Mouse (Mus musculus): ENCODE measurements around the gene Stradb.
"Not testable (repeated sequence)": the region's sequence is repeated elsewhere in the genome, so short reads cannot be mapped to it uniquely, and the experiment has no call there.

Stradb gene

GRCm38 (mm10) chr1:58973366-58974221, at the start of gene Stradb, which contains the start of gene Trak2:
Gene Stradb (plus strand): TSS chr1:58973522.
Gene Trak2 (minus strand): TSS chr1:58973430.
- peak; percentile 88 to 93 for DNase-seq

- no peak for DNase-seq
Measured at GRCm38 (mm10) chr1:58926664-58927063, 46.7 kb upstream of the Stradb start.

- no peak for DNase-seq
Measured at GRCm38 (mm10) chr1:58936746-58937605, 36.3 kb upstream of the Stradb start.

GRCm38 (mm10) chr1:58937606-58938099, 35.7 kb upstream of the Stradb start:
- no peak for DNase-seq

- DNase-seq: no peak
Measured at GRCm38 (mm10) chr1:58945523-58945922, 27.8 kb upstream of the Stradb start.

GRCm38 (mm10) chr1:58945960-58946670, 27.2 kb upstream of the Stradb start:
- DNase-seq: no peak

GRCm38 (mm10) chr1:58946718-58947117, 26.6 kb upstream of the Stradb start:
- no peak for DNase-seq

- DNase-seq: no peak
Measured at GRCm38 (mm10) chr1:58949561-58950106, 23.7 kb upstream of the Stradb start.

GRCm38 (mm10) chr1:58950899-58951648, 22.2 kb upstream of the Stradb start:
- DNase-seq: no peak

- no peak for DNase-seq
Measured at GRCm38 (mm10) chr1:58951841-58952240, 21.5 kb upstream of the Stradb start.

- no peak for DNase-seq
Measured at GRCm38 (mm10) chr1:58952526-58952925, 20.8 kb upstream of the Stradb start.

- no peak for DNase-seq
Measured at GRCm38 (mm10) chr1:58952997-58953396, 20.3 kb upstream of the Stradb start.

- peak in 1 of 2 experiments; percentile 32 for DNase-seq
Measured at GRCm38 (mm10) chr1:58953686-58954434, 19.5 kb upstream of the Stradb start.

- no peak for DNase-seq
Measured at GRCm38 (mm10) chr1:58954578-58955410, 18.5 kb upstream of the Stradb start.

- DNase-seq: no peak
Measured at GRCm38 (mm10) chr1:58955716-58956115, 17.6 kb upstream of the Stradb start.

GRCm38 (mm10) chr1:58956229-58956628, 17.1 kb upstream of the Stradb start:
- peak; percentile 40 to 49 for DNase-seq

GRCm38 (mm10) chr1:58957931-58958330, 15.4 kb upstream of the Stradb start:
- no peak for DNase-seq

- DNase-seq: not testable (repeated sequence)
Measured at GRCm38 (mm10) chr1:58958789-58959526, 14.4 kb upstream of the Stradb start.

- DNase-seq: no peak
Measured at GRCm38 (mm10) chr1:58959682-58960081, 13.6 kb upstream of the Stradb start.

Measured in spleen, adult 18-20 months (tissue).